7 mouse cellular contexts compared by ENCODE assay signal in the genomic region with DNA sequence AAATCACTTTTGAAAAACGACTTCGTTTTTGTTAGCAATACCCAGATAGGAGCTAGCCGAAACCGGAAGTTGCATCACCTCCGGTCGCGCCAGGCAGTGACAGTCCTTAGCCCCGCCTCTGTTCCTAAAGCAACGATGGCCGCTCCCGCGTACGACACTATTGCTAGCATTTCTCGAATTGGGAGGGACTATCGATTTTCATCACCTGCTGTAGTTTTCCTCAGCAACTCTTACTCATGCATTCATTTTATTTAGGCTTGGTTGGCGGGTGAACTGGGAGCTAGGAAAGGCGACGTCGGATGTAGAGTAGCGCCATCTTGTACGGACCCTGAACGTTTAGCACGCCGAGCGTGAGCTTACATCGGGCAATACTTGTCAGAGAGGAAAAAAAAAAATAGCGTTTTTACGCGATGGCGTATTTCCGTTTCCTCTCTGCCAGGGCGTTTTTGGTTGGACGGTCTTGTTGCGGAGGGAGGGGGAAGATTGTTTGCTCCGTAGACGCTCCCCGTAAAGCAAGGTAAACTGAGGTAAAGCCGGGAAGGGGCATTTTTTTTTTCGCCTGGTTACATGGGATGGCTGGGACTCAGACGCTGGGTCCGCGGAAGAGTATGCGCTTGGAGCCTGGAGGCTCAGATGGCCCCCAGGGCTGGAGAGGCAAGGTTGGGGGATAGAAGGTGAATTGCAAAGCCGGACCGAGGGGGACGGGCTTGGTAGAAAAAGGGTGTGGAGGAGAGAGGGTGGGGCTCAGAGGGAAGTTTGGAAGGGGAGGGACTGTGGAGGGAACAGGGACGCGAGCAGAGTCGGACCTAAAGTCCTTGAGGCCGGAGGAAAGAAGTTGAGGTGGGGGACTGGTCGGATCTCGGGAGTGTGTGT. TPM values are rescaled to one million over a fixed set of nuclear protein-coding genes. Genes with fewer than 3 reads are reported as not detected.
DNase-seq lines count a peak whose midpoint lies in the region; ATAC-seq lines count a peak whose summit lies in the region.

A gene (minus strand): TSS at position 64 of the 873 bp plus-strand sequence.
A gene (plus strand): TSS at position 449 of the 873 bp plus-strand sequence.

- peak; percentile 93 for ATAC-seq in inflammation-experienced regulatory T-cells, adult 6 months
- ATAC-seq in megakaryocyte-erythroid progenitor cell, adult 5-6 weeks (replicated peaks; ENCODE audit: low FRiP score, low TSS enrichment, poor library complexity, severe bottlenecking) = peak; percentile 92

- intact Hi-C loops in gastrocnemius, postnatal 14 days (cut with DNase I; ENCODE audit: low total_unique reads) = no loop called here
- intact Hi-C loops in left cerebral cortex, postnatal 10 days (cut with DNase I) = no loop called here

- DNase-seq in adrenal gland, adult (ENCODE audit: inconsistent age in 2 of 2, low spot score in 1 of 2) = peak; percentile 92 to 98
- DNase-seq in embryo, embryonic 10 days (ENCODE audit: low spot score) = peak; percentile 96
- DNase-seq in gastrocnemius, postnatal 14 days = peak; percentile 90
- peak; percentile 91 to 93 for DNase-seq in left cerebral cortex, postnatal 10 days (ENCODE audit: extremely low spot score in 1 of 2, low spot score in 2 of 2)
- peak; percentile 90 for DNase-seq in right cerebral cortex, postnatal 25 days

RNA-seq across cellular contexts. Expression of the first gene that starts in this region (rescaled TPM):
- total RNA-seq in gastrocnemius, postnatal 14 days (2021) = 10 to 100 TPM; 43.0 to 45.1 TPM
- polyA plus RNA-seq in inflammation-experienced regulatory T-cells, adult 6 months (2017; shearing (Covaris generic)) = 10 to 100 TPM; 40.5 to 41.4 (median 41.1) TPM
- 10 to 100 TPM; 47.7 to 50.4 TPM for total RNA-seq in left cerebral cortex, postnatal 10 days (2021)
- total RNA-seq in megakaryocyte-erythroid progenitor cell, adult 5-6 weeks (2014; fragmentation: Nextera tagmentation) = 60.9 and 65.9 TPM in 2 replicates
- total RNA-seq in megakaryocyte-erythroid progenitor cell, adult 5-6 weeks (2017) = 28.5 and 30.9 TPM in 2 replicates

RNA-seq across cellular contexts. Expression of the second gene that starts in this region (rescaled TPM):
- 10 to 100 TPM; 22.9 to 26.2 TPM for total RNA-seq in gastrocnemius, postnatal 14 days (2021)
- 1 to 10 TPM; 5.1 to 7.9 (median 6.8) TPM for polyA plus RNA-seq in inflammation-experienced regulatory T-cells, adult 6 months (2017; shearing (Covaris generic))
- total RNA-seq in left cerebral cortex, postnatal 10 days (2021) = 10 to 100 TPM; 55.5 to 60.8 TPM
- total RNA-seq in megakaryocyte-erythroid progenitor cell, adult 5-6 weeks (2014; fragmentation: Nextera tagmentation) = 12.8 and 13.8 TPM in 2 replicates
- 10.4 and 20.9 TPM in 2 replicates for total RNA-seq in megakaryocyte-erythroid progenitor cell, adult 5-6 weeks (2017)

Comparison
In these comparisons a context has a peak if more than half of its experiments do, and no peak if none do; other contexts are left out.
1. Peak in every context shown above with its lines: DNase-seq and ATAC-seq.